Mouse (Mus musculus) midbrain, embryonic 11.5 days (tissue): ENCODE data around the gene March11. TPM values are rescaled to one million over a fixed set of nuclear protein-coding genes. Genes with fewer than 3 reads are reported as not detected.
A peak's percentile ranks its signal among the peaks of the same experiment; 100 is the strongest.

Experiments used
- ATAC-seq: fragments of 200-750 bp; cut with Nextera tagmentation; 2 replicates; pipeline ENCODE4 v1.8.0; 2017; ENCODE audit warnings: moderate TSS enrichment, moderate library complexity; ENCODE audit not compliant: low FRiP score
- DNase-seq: peaks from one replicate; pipeline ENCODE4 v3.0.0; 2015; ENCODE audit warnings: low spot score; ENCODE audit errors: missing footprints
- H3K27ac ChIP-seq: fragments of 300-500 bp; sonication (generic); 2 replicates; pipeline ENCODE4 v1.5.1; 2014; ENCODE audit warnings: low read depth, low read length
- H3K27me3 ChIP-seq: fragments of 300-500 bp; sonication (generic); 2 replicates; pipeline ENCODE4 v1.6.1; 2014; ENCODE audit warnings: mild to moderate bottlenecking, low read length, moderate library complexity, mixed read lengths; ENCODE audit not compliant: control insufficient read depth, insufficient read depth
- H3K36me3 ChIP-seq: fragments of 300-500 bp; sonication (generic); 2 replicates; pipeline ENCODE4 v1.6.1; 2014; ENCODE audit warnings: mild to moderate bottlenecking, low read length, moderate library complexity, mixed read lengths; ENCODE audit not compliant: control insufficient read depth, insufficient read depth
- H3K4me1 ChIP-seq: fragments of 300-500 bp; sonication (generic); 2 replicates; pipeline ENCODE4 v1.6.1; 2014; ENCODE audit warnings: low read length; ENCODE audit not compliant: control insufficient read depth, insufficient read depth
- H3K4me2 ChIP-seq: fragments of 300-500 bp; sonication (generic); 2 replicates; pipeline ENCODE4 v1.6.1; 2014; ENCODE audit warnings: mild to moderate bottlenecking, moderate library complexity
- H3K4me3 ChIP-seq: fragments of 300-500 bp; sonication (generic); 2 replicates; pipeline ENCODE4 v1.5.1; 2014; ENCODE audit warnings: low read depth, low read length
- H3K9ac ChIP-seq: fragments of 300-500 bp; sonication (generic); 2 replicates; pipeline ENCODE4 v1.6.1; 2014; ENCODE audit warnings: low read length
- H3K9me3 ChIP-seq: fragments of 300-500 bp; sonication (generic); 2 replicates; pipeline ENCODE4 v1.6.1; 2016; ENCODE audit warnings: low read length; ENCODE audit not compliant: control insufficient read depth
- WGBS: fragments of 180-500 bp; shearing (Covaris S2); extraction: QIAGEN DNeasy Blood & Tissue Kit; methylation state at CpG from one replicate; pipeline ENCODE4 v1.1.7; 2014; 5-methylcytosine and 5-hydroxymethylcytosine counted together
- polyA plus RNA-seq: library from polyadenylated mRNA; unstranded; fragments of >200 nt; fragmentation: Nextera tagmentation; extraction: Ambion mirVana; gene quantifications from 2 replicates; pipeline ENCODE4 v1.2.1, GENCODE M21; 2014

Gene March11
- polyA plus RNA-seq, result 1.4 and 1.5 TPM in 2 replicates

- Histone ChIP-seq H3K27me3 (peaks cover 6% of the 10 kb centered on the region), H3K9me3 (no peaks in the 10 kb centered on the region), H3K4me3 (peak within 1 kb of the TSS; percentile 60), H3K4me1 (no peaks in the 10 kb centered on the region; the same call in 1 of the 2 replicates), H3K36me3 (no peaks in the 10 kb centered on the region), H3K4me2 (peak within 1 kb of the TSS; percentile 94), H3K27ac (peak within 1 kb of the TSS; percentile 63), H3K9ac (peak within 1 kb of the TSS; percentile 66)
- peak; percentile 96 for DNase-seq
- under 1% methylated on average over 51 of the region's 56 CpGs for WGBS
- ATAC-seq, result peak; percentile 93
These were observed at the start of gene March11 for GRCm38 (mm10) chr15:26308629-26309230. Gene March11 (plus strand): TSS chr15:26309048.

- WGBS, result 66% methylated on average over 1 of the region's 1 CpGs
- Histone ChIP-seq H3K4me3 (no peak overlapping the region), H3K9me3 (no peaks in the 10 kb centered on the region), H3K4me2 (no peak overlapping the region), H3K27me3 (no peaks in the 10 kb centered on the region), H3K36me3 (no peaks in the 10 kb centered on the region), H3K27ac (no peak overlapping the region), H3K4me1 (no peaks in the 10 kb centered on the region), H3K9ac (no peak overlapping the region)
- ATAC-seq (no peak), DNase-seq (no peak)
These were observed 46.5 kb upstream of the March11 start for GRCm38 (mm10) chr15:26262336-26262735.

- Histone ChIP-seq H3K4me3 (no peak overlapping the region), H3K9ac (no peak overlapping the region), H3K4me1 (no peaks in the 10 kb centered on the region), H3K9me3 (no peaks in the 10 kb centered on the region), H3K27ac (no peak overlapping the region), H3K36me3 (no peaks in the 10 kb centered on the region), H3K27me3 (no peaks in the 10 kb centered on the region), H3K4me2 (no peak overlapping the region)
- ATAC-seq, result no peak
- 89% methylated on average over 4 of the region's 4 CpGs for WGBS
- no peak for DNase-seq
These were observed 39.3 kb upstream of the March11 start for GRCm38 (mm10) chr15:26269596-26269995.

GRCm38 (mm10) chr15:26276035-26276511 lies 32.8 kb upstream of the March11 start:
- Histone ChIP-seq H3K36me3 (no peaks in the 10 kb centered on the region), H3K27me3 (no peaks in the 10 kb centered on the region), H3K9me3 (no peaks in the 10 kb centered on the region), H3K27ac (no peak overlapping the region), H3K4me2 (no peak overlapping the region), H3K9ac (no peak overlapping the region), H3K4me1 (no peaks in the 10 kb centered on the region), H3K4me3 (no peak overlapping the region)
- DNase-seq (no peak), ATAC-seq (no peak)
- WGBS, result 76% methylated on average over 2 of the region's 2 CpGs

- no peak overlapping the region for H3K4me2 ChIP-seq
- no peak for ATAC-seq
- no peak for DNase-seq
- H3K4me3 ChIP-seq, result no peak overlapping the region
- no peaks in the 10 kb centered on the region for H3K9me3 ChIP-seq
- H3K27me3 ChIP-seq, result no peaks in the 10 kb centered on the region
- H3K4me1 ChIP-seq, result no peaks in the 10 kb centered on the region
- H3K36me3 ChIP-seq, result no peaks in the 10 kb centered on the region
- 93% methylated on average over 5 of the region's 5 CpGs for WGBS
- no peak overlapping the region for H3K9ac ChIP-seq
- no peak overlapping the region for H3K27ac ChIP-seq
These were observed 32.2 kb upstream of the March11 start for GRCm38 (mm10) chr15:26276608-26277007.

DNA sequence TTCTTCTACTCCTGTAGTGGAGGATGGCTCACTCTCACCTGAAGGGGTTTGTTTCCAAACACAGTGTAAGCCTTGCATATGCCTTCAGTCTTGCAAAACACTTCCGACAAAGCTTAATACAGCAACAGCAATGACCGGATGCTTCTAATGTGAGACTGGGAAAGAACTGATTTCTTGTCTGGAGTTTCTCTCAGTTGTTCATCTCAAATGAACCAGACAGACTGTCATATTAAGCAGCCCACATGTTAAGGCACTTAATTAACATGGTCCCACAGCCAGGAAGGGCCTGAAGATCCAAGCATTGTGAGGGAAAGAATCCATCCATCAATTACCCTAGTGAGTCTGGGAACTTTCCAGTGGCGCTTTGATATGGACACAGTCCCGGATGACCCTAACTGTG lies 17.0 kb upstream of the March11 start:
- 86% methylated on average over 4 of the region's 4 CpGs for WGBS

DNA sequence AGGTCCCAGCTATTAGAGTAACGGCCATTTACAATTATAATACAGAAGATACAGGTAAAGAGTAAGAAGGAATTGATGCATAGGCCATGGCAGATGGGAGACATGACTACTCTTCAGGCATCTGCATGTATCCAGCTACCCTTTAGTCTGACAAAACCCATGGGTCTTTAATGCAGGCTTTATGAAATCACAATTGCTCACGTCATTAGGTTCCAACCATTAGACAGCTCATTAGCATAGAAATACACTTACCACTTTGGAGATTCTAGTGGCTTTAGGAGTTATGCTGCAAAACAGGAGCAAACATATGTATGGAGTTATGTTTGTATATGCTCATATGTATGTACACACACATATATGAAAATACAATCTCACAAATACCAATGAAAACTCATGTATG lies 16.0 kb upstream of the March11 start:
- H3K9ac ChIP-seq, result no peak overlapping the region
- H3K27ac ChIP-seq, result no peak overlapping the region
- no peaks in the 10 kb centered on the region for H3K4me1 ChIP-seq
- DNase-seq, result no peak
- no peaks in the 10 kb centered on the region for H3K27me3 ChIP-seq
- H3K4me2 ChIP-seq, result no peak overlapping the region
- no peaks in the 10 kb centered on the region for H3K9me3 ChIP-seq
- H3K36me3 ChIP-seq, result no peaks in the 10 kb centered on the region
- ATAC-seq, result no peak
- 90% methylated on average over 2 of the region's 2 CpGs for WGBS
- no peak overlapping the region for H3K4me3 ChIP-seq

More for the DNA sequence above, 17.0 kb upstream of the March11 start:
- Histone ChIP-seq H3K4me3 (no peak overlapping the region), H3K4me1 (no peaks in the 10 kb centered on the region), H3K4me2 (no peak overlapping the region), H3K27ac (no peak overlapping the region), H3K9ac (no peak overlapping the region), H3K36me3 (no peaks in the 10 kb centered on the region), H3K27me3 (no peaks in the 10 kb centered on the region), H3K9me3 (no peaks in the 10 kb centered on the region)
- no peak for ATAC-seq
- no peak for DNase-seq

DNA sequence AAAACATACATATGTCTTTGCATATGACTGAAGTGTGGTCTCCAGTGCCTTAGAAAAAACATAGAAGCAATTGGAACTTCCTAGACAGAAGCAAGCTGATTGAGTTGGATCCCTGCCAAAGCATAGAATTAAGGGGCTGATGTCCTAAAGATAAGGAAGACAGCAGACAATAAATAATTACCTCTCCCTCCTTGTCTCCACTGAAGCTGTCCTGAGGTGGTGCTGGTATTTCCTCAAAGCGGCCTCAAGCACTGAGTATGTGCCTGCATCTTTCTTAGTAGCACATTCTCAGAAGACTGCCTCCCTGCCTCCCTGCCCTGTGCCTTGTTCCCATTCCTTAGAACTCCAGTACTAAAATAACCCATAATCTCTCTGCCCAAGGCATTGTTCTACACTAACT lies 15.6 kb upstream of the March11 start:
- DNase-seq (no peak), ATAC-seq (no peak)
- H3K9ac ChIP-seq, result no peak overlapping the region

GRCm38 (mm10) chr15:26298668-26299067 lies 10.2 kb upstream of the March11 start:
- Histone ChIP-seq H3K27ac (no peak overlapping the region), H3K4me1 (no peaks in the 10 kb centered on the region), H3K36me3 (no peaks in the 10 kb centered on the region), H3K4me2 (no peak overlapping the region), H3K9ac (no peak overlapping the region), H3K27me3 (no peaks in the 10 kb centered on the region), H3K9me3 (no peaks in the 10 kb centered on the region), H3K4me3 (no peak overlapping the region)
- ATAC-seq, result no peak
- DNase-seq, result no peak
- 90% methylated on average over 6 of the region's 6 CpGs for WGBS

More for the DNA sequence above, 15.6 kb upstream of the March11 start:
- Histone ChIP-seq H3K4me3 (no peak overlapping the region), H3K4me1 (no peaks in the 10 kb centered on the region), H3K27me3 (no peaks in the 10 kb centered on the region), H3K36me3 (no peaks in the 10 kb centered on the region), H3K9me3 (no peaks in the 10 kb centered on the region), H3K4me2 (no peak overlapping the region), H3K27ac (no peak overlapping the region)
- 81% methylated on average over 1 of the region's 1 CpGs for WGBS
